Mouse (Mus musculus) spleen, adult 2 months (tissue): Measurements from ENCODE around the gene Fhit. TPM values are rescaled to one million over a fixed set of nuclear protein-coding genes. Genes with fewer than 3 reads are reported as not detected.

ENCODE experiments used
- DNase-seq, 2 experiments: peaks; one replicate each; pipeline versions ENCODE4 v3.0.0 to v3.0.0-alpha.2; 2012 to 2021; ENCODE audit warnings: low spot score in 2 of 2, low read depth in 1 of 2
- H3K27ac ChIP-seq: fragments of 200-500 bp; 2 replicates; pipeline ENCODE4 v1.5.1; 2012; ENCODE audit warnings: low read length, inconsistent platforms; ENCODE audit not compliant: insufficient read depth
- H3K27me3 ChIP-seq: fragments of 200-500 bp; 2 replicates; pipeline ENCODE4 v1.6.1; 2012; ENCODE audit warnings: mild to moderate bottlenecking, moderate library complexity, low read length, inconsistent platforms; ENCODE audit not compliant: control insufficient read depth, insufficient read depth
- H3K36me3 ChIP-seq: fragments of 200-500 bp; 2 replicates; pipeline ENCODE4 v1.6.1; 2012; ENCODE audit warnings: mild to moderate bottlenecking, low read length, inconsistent platforms; ENCODE audit not compliant: control insufficient read depth, insufficient read depth
- H3K4me1 ChIP-seq: fragments of 200-500 bp; 2 replicates; pipeline ENCODE4 v1.6.1; 2011; ENCODE audit warnings: inconsistent platforms; ENCODE audit not compliant: control insufficient read depth, insufficient read depth, insufficient read length
- H3K4me3 ChIP-seq: fragments of 200-500 bp; 2 replicates; pipeline ENCODE4 v1.5.1; 2011; ENCODE audit warnings: mild to moderate bottlenecking, inconsistent platforms; ENCODE audit not compliant: insufficient read depth, insufficient read length; ENCODE audit errors: extremely low read depth
- CTCF ChIP-seq: fragments of 200-500 bp; IDR thresholded peaks from 2 replicates; pipeline ENCODE4 v1.5.1; 2011; ENCODE audit warnings: mild to moderate bottlenecking, inconsistent platforms; ENCODE audit not compliant: insufficient read depth, insufficient read length, insufficient replicate concordance; ENCODE audit errors: extremely low read depth
- POLR2A ChIP-seq: fragments of 200-500 bp; IDR thresholded peaks from 2 replicates; pipeline ENCODE4 v1.6.1; 2011; ENCODE audit warnings: low read depth, low read length, inconsistent platforms
- WGBS: fragments of 180-500 bp; shearing (Covaris S2); methylation state at CpG from one replicate; pipeline ENCODE4 v1.1.7; 2018; 5-methylcytosine and 5-hydroxymethylcytosine counted together
- polyA plus RNA-seq: library from polyadenylated mRNA; depleted of rRNA; stranded (reverse); fragments of >200 nt; gene quantifications from 2 replicates; pipeline ENCODE4 v1.2.3, GENCODE M21; 2012

The Fhit gene
- polyA plus RNA-seq, 1 experiment: 2.0 TPM

DNA sequence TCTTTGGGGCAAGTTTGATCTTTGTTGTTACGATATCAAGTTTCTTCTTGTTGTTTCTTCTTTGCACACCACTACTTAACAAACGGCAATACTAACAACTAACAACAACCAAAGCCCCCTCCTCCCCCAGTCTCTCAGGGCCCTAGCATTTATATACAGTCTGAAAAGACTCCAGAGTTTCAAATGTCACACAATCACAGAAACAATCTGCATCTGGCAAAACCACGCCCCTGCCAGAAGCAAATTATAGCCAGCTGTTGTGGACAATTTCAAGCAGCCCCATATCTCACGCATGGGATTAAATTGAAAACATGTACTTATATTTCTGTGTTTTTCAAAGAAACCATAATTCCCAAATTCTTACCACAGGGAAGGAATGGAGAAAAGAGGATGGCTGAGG, 1345.9 kb downstream of the Fhit start:
- no peak for DNase-seq
- whole genome bisulfite sequencing: 90% methylated on average over 4 of the region's 4 CpGs

DNA sequence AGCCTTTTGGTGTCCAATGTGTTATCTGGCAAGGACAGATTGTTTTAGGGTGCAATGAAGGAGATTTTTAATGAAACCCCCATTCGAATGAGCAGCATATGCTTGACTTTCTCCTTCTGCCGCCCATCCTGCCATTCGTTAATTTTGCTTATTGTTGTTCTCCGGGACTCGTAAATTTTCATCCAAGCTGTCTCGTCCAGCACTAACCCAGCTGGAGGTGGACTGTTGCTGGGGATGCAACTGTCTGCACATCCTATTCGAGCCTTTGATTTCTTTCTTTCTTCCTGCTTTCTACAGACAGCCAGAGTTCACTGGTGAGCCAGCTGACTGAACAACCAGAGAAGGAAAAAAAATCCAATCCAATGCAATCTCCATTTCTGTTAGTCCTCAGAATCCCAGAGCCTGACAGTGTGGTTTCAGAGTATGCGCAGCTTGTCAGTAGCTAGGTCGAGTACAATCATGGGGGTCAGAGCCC, 1350.0 kb downstream of the Fhit start:
- WGBS: 86% methylated on average over 9 of the region's 9 CpGs
- TF ChIP-seq POLR2A (no peak), CTCF (no peak)
- no peak overlapping the region for H3K27ac ChIP-seq
- H3K4me3 ChIP-seq: no peak overlapping the region
- no peaks in the 10 kb centered on the region for H3K27me3 ChIP-seq
- H3K4me1 ChIP-seq: no peaks in the 10 kb centered on the region
- DNase-seq: no peak
- no peaks in the 10 kb centered on the region for H3K36me3 ChIP-seq

More for the DNA sequence above, 1345.9 kb downstream of the Fhit start:
- Histone ChIP-seq H3K4me1 (no peaks in the 10 kb centered on the region), H3K4me3 (no peak overlapping the region), H3K27me3 (no peaks in the 10 kb centered on the region), H3K27ac (no peak overlapping the region), H3K36me3 (no peaks in the 10 kb centered on the region)
- no peak for TF ChIP-seq POLR2A
- TF ChIP-seq CTCF: no peak

DNA sequence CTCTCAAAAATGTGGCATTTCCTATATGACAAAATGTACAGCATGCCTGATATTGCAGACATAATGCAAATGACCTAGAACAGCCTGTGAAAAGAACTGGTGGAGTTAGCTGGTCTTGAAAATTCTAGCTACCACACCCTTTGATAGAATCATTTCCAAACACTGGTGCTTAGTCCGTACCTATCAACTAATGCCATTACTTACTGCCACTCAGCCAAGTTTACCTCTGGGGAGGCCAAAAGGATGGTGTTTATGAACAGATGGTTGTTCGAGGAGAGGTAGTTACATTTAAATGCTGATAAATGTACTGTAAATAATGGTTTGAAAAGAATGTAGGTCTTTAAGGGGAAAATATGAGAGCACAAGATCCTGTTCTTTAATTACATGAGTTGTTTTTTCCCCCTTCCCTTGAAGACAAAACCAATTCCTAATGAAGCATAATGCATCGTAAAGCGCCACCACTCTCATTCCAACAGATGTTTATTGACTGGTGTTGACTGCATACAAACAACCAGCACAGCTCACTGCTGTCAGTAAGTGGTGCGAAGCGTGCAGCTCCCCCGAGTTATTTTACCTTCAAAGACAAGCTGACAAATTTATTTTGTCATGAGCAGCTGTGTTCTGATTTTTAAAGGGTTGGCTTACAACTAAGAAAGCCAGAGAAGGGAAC, 1350.5 kb downstream of the Fhit start:
- TF ChIP-seq POLR2A (no peak), CTCF (no peak)
- Histone ChIP-seq H3K27ac (no peak overlapping the region), H3K4me3 (no peak overlapping the region), H3K27me3 (no peaks in the 10 kb centered on the region), H3K36me3 (no peaks in the 10 kb centered on the region), H3K4me1 (no peaks in the 10 kb centered on the region)
- 91% methylated on average over 7 of the region's 7 CpGs for WGBS
- DNase-seq: no peak

DNA sequence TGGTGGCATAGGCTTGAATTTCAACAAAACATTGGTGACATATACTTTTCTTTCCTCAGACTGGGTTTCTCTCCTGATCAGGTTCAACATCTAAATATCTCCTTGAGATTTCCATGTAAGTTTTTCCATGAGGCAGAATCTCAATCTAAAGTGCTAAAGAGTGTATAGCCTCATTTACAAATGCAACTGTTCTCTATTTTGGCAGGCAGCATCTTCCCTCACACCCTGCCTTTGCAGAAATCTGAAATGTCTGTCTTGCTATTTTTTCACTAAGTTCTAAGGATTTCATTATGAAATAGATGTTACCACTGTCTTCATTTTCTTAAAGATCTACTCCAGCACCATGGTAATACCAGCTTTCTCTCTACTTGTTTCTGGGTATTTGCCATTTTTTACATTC, 1368.4 kb downstream of the Fhit start:
- Histone ChIP-seq H3K27ac (no peak overlapping the region), H3K36me3 (no peaks in the 10 kb centered on the region), H3K27me3 (no peaks in the 10 kb centered on the region), H3K4me3 (no peak overlapping the region), H3K4me1 (no peaks in the 10 kb centered on the region)
- DNase-seq: no peak
- TF ChIP-seq CTCF (no peak), POLR2A (no peak)

GRCm38 (mm10) chr14:9788402-9788950, 1373.4 kb downstream of the Fhit start:
- Histone ChIP-seq H3K27ac (no peak overlapping the region), H3K36me3 (no peaks in the 10 kb centered on the region), H3K4me1 (no peaks in the 10 kb centered on the region), H3K27me3 (no peaks in the 10 kb centered on the region), H3K4me3 (no peak overlapping the region)
- TF ChIP-seq CTCF: no peak
- TF ChIP-seq POLR2A: no peak
- no peak for DNase-seq
- WGBS: 62% methylated on average over 3 of the region's 3 CpGs

DNA sequence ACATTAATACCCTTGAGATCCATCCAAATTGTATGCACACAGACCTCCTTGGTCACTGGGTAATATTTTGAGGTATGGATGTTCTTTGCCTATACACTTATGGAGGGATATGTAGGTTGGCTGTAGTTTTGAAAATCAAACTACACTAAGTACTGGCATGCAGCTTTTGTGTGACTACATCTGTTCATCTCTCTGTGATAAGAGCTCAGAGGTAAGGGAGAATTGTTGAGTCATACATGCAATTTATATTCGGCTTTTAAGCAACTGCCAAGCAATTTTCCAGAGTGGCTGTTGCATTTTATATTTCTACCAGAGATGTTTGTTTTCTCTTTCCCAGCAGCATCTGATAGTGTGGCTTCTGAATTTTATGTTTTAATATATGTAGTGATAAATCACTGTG, 1374.4 kb downstream of the Fhit start:
- Histone ChIP-seq H3K4me1 (no peaks in the 10 kb centered on the region), H3K36me3 (no peaks in the 10 kb centered on the region), H3K4me3 (no peak overlapping the region), H3K27ac (no peak overlapping the region), H3K27me3 (no peaks in the 10 kb centered on the region)
- DNase-seq: no peak
- 81% methylated on average over 1 of the region's 1 CpGs for WGBS
- TF ChIP-seq CTCF: no peak
- no peak for TF ChIP-seq POLR2A

DNA sequence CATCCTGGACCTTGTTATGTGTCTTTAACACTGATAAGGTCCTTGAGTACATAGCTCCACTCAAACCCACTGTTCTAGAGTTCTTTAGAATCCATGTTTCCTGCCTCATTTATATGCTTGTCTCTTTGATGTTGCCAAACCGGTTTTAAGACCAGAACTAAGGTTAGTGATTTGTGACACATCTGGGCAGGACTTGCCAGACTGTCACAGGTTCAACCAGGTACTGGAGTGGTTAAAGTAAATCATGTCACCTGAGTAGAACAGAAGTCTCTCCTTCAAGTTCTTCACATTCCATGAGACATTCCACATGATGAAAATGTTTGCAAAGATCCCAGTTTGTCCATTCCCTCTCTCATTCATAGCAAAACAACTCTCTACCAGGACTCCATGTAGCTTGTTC, 1376.0 kb downstream of the Fhit start:
- Histone ChIP-seq H3K27ac (no peak overlapping the region), H3K4me1 (no peaks in the 10 kb centered on the region), H3K36me3 (no peaks in the 10 kb centered on the region), H3K27me3 (no peaks in the 10 kb centered on the region), H3K4me3 (no peak overlapping the region)
- TF ChIP-seq POLR2A (no peak), CTCF (no peak)
- 65% methylated on average over 1 of the region's 1 CpGs for WGBS
- DNase-seq: no peak
